Mouse (Mus musculus) stomach, postnatal 0 days (tissue): ENCODE results near the gene Acsm2. TPM values are rescaled to one million over a fixed set of nuclear protein-coding genes. Genes with fewer than 3 reads are reported as not detected.
"Not testable (repeated sequence)": the region's sequence is repeated elsewhere in the genome, so short reads cannot be mapped to it uniquely, and the experiment has no call there.

Source experiments
- ATAC-seq: fragments of 200-750 bp; cut with Nextera tagmentation; 2 replicates; pipeline ENCODE4 v1.8.0; 2017; ENCODE audit not compliant: low FRiP score, low TSS enrichment
- DNase-seq: peaks from one replicate; pipeline ENCODE4 v3.0.0-alpha.2; 2016; ENCODE audit warnings: low spot score
- H3K27ac ChIP-seq: fragments of 300-500 bp; sonication (generic); replicated peaks from 2 replicates; pipeline ENCODE4 v1.5.1; 2014; ENCODE audit warnings: mild to moderate bottlenecking, control low read depth
- H3K27me3 ChIP-seq: fragments of 300-500 bp; sonication (generic); 2 replicates; pipeline ENCODE4 v1.6.1; 2014; ENCODE audit warnings: low read length; ENCODE audit not compliant: control insufficient read depth, insufficient read depth
- H3K36me3 ChIP-seq: fragments of 300-500 bp; sonication (generic); 2 replicates; pipeline ENCODE4 v1.6.1; 2014; ENCODE audit warnings: low read length, mixed read lengths; ENCODE audit not compliant: control insufficient read depth, insufficient read depth
- H3K4me1 ChIP-seq: fragments of 300-500 bp; sonication (generic); replicated peaks from 2 replicates; pipeline ENCODE4 v1.6.1; 2014; ENCODE audit warnings: antibody characterized with exemption; ENCODE audit not compliant: control insufficient read depth, insufficient read depth
- H3K4me2 ChIP-seq: fragments of 300-500 bp; sonication (generic); replicated peaks from 2 replicates; pipeline ENCODE4 v1.6.1; 2014; ENCODE audit warnings: low read depth, mild to moderate bottlenecking, control low read depth, moderate library complexity
- H3K4me3 ChIP-seq: fragments of 300-500 bp; sonication (generic); 2 replicates; pipeline ENCODE4 v1.5.1; 2014; ENCODE audit warnings: low read depth, low read length, control low read depth
- H3K9ac ChIP-seq: fragments of 300-500 bp; sonication (generic); 2 replicates; pipeline ENCODE4 v1.6.1; 2014; ENCODE audit warnings: mild to moderate bottlenecking, low read length, control low read depth, mixed read lengths
- H3K9me3 ChIP-seq: fragments of 300-500 bp; sonication (generic); 2 replicates; pipeline ENCODE4 v1.6.1; 2016; ENCODE audit warnings: low read length; ENCODE audit not compliant: control insufficient read depth
- CTCF ChIP-seq: IDR thresholded peaks from 2 replicates; pipeline ENCODE4 v1.5.1; 2016; ENCODE audit warnings: antibody characterized with exemption, low read depth, mild to moderate bottlenecking, moderate library complexity
- EP300 ChIP-seq: optimal IDR thresholded peaks from 2 replicates; pipeline ENCODE3; 2016; ENCODE audit warnings: antibody characterized with exemption
- WGBS: fragments of 180-500 bp; shearing (Covaris S2); extraction: QIAGEN DNeasy Blood & Tissue Kit; methylation state at CpG from one replicate; pipeline ENCODE4 v1.1.7; 2014; 5-methylcytosine and 5-hydroxymethylcytosine counted together
- polyA plus RNA-seq: library from polyadenylated mRNA; unstranded; fragments of >200 nt; fragmentation: Nextera tagmentation; extraction: Ambion mirVana; gene quantifications from 2 replicates; pipeline ENCODE4 v1.2.1, GENCODE M21; 2015

Gene Acsm2
- polyA plus RNA-seq, 1 experiment from 2014 or later, result not detected

DNA sequence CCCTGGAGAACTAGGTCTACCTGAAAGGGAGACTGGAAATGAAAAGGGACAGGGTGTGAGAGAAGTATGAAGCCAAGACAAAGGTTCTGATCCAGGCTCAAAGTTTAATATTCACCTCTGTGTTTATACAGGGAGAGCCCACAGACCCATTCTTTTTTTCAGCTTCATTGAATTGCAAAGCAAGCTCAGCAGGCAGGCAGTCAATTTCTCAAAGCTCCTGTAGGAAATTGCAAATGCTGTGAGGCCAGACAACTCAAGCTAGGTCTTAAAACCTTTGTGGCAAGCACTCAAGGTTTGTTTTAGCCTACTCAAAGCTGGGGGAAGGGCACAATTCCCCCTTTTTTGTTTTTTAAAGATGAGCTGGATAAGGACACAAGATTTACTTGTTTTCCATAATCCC, 8.6 kb upstream of the Acsm2 start:
- H3K4me2 ChIP-seq, result no peak overlapping the region
- no peak overlapping the region for H3K4me3 ChIP-seq
- H3K36me3 ChIP-seq, result no peaks in the 10 kb centered on the region
- no peaks in the 10 kb centered on the region for H3K9me3 ChIP-seq
- H3K27ac ChIP-seq, result no peak overlapping the region
- H3K27me3 ChIP-seq, result no peaks in the 10 kb centered on the region
- H3K9ac ChIP-seq, result no peak overlapping the region
- no peak for DNase-seq
- TF ChIP-seq CTCF (no peak), EP300 (no peak)
- H3K4me1 ChIP-seq, result no peaks in the 10 kb centered on the region
- ATAC-seq, result no peak

DNA sequence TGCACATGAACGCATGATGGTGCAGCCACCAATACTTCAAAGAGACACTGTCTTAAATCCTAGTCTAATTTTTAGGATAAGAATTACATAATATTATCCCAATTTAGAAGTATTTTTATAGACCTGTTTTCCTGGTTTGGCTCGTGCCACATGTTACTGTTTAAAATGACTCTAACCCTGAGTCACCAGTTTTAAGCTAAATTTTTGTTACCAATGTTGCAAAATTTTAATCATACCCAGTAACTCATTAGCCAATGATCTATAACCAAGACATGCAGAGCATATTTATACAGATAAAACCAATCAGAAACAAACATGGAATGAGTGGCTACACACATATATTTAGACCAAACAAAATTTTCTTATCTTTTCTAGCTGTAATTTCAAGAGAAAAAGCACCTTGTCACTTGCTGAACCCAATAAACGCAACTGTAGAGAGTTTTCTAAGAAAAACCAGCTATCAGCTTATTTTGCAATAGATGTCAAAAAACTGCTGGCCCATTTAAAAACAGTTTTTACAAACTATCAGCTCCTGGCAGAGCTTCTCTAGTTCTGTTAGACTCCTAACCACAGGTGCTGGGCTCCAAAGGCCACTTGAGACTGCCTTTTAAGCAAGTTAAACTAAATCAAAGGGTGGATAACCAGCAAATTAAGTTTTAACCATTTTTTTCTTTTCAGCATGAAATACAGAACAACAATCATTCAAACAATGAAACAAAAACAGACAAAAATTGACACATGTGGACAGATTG, 3.5 kb upstream of the Acsm2 start:
- Histone ChIP-seq H3K4me2 (no peak overlapping the region), H3K9me3 (no peaks in the 10 kb centered on the region), H3K9ac (no peak overlapping the region), H3K27me3 (no peaks in the 10 kb centered on the region), H3K36me3 (no peaks in the 10 kb centered on the region), H3K4me3 (no peak overlapping the region), H3K4me1 (no peaks in the 10 kb centered on the region), H3K27ac (no peak overlapping the region)
- TF ChIP-seq CTCF, result no peak
- TF ChIP-seq EP300, result no peak
- WGBS, result 74% methylated on average over 3 of the region's 3 CpGs
- ATAC-seq, result no peak
- DNase-seq, result no peak

DNA sequence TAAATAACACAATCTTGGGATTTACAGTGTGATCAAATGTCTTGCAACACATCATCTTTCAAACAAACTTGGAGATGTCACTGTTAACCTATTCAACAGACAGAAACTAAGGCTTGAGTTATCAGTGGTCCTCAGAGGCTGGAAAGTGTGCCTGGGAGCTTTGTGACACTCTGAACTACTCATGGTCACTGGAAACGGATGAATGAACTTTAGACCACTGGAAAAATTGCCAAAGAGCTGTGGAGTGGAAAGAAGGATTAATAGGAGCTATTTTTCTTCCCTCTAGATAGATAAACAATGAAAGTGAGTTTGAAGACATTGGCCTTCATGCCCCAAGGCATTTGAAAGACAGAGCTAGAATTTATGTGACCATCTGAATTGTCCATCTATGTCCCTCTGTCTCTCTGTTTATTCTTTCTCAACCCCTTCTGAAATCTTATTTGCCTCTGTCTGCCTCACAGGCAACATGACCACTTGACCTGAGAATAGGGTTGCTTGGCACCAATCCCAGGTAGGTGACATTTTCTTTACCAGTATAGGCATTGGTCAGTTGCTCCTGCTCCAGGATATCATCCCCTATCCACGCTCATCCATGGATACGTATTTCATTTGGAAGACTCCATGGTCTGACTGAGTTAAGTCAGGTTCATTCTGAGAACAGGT, 5.8 kb downstream of the Acsm2 start:
- ATAC-seq, result no peak
- 65% methylated on average over 3 of the region's 3 CpGs for WGBS

DNA sequence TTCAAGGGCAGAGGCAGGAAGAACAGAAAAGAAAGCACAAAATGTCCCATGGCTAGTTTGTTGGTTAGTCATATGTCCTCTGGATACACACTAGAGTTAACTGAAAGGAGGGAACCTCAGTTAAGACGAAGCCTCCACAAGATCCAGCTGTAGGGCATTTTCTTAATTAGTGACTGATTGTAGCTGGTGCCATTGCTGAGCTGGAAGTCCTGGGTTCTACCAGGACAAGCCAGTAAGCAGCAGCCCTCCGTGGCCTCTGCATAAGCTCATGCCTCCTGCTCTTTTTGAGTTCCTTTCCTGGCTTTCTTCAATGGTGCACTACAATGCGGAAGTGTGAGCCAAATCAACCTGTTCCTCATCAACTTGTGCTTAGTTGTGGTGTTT, 6.3 kb downstream of the Acsm2 start:
- no peak overlapping the region for H3K4me3 ChIP-seq
- H3K4me2 ChIP-seq, result no peak overlapping the region
- H3K27ac ChIP-seq, result no peak overlapping the region
- no peaks in the 10 kb centered on the region for H3K27me3 ChIP-seq
- H3K36me3 ChIP-seq, result no peaks in the 10 kb centered on the region
- no peak for ATAC-seq
- DNase-seq, result no peak
- 84% methylated on average over 3 of the region's 3 CpGs for WGBS
- no peaks in the 10 kb centered on the region for H3K9me3 ChIP-seq
- H3K9ac ChIP-seq, result no peak overlapping the region
- TF ChIP-seq CTCF (no peak), EP300 (no peak)
- no peaks in the 10 kb centered on the region for H3K4me1 ChIP-seq

More for the DNA sequence above, 5.8 kb downstream of the Acsm2 start:
- TF ChIP-seq CTCF (no peak), EP300 (no peak)
- Histone ChIP-seq H3K9ac (no peak overlapping the region), H3K4me2 (no peak overlapping the region), H3K27me3 (no peaks in the 10 kb centered on the region), H3K9me3 (no peaks in the 10 kb centered on the region), H3K4me1 (no peaks in the 10 kb centered on the region), H3K27ac (no peak overlapping the region), H3K4me3 (no peak overlapping the region), H3K36me3 (no peaks in the 10 kb centered on the region)
- no peak for DNase-seq

DNA sequence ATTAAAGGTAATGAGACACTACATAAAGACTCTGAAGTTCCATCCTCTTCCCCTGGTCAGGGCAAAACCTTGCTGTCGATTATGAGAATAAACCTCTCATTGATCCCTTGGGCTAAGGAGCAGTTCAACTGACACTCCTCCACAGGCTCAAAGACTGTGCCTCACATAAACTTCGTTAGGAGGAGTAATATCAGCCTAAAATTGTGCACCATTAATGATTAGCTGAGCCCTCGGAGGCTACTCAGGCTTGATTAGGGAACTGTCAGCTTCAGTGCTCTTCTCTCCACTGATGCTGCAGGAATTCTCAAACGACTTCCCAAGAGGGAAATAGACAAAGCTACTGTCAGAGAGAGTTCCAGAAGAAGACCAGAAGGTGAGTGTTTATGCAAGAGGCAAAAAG, 7.3 kb downstream of the Acsm2 start:
- H3K4me2 ChIP-seq, result no peak overlapping the region
- H3K36me3 ChIP-seq, result no peaks in the 10 kb centered on the region
- no peaks in the 10 kb centered on the region for H3K9me3 ChIP-seq
- DNase-seq (no peak), ATAC-seq (no peak)
- H3K4me1 ChIP-seq, result no peaks in the 10 kb centered on the region
- H3K27ac ChIP-seq, result no peak overlapping the region
- no peak overlapping the region for H3K4me3 ChIP-seq
- no peak overlapping the region for H3K9ac ChIP-seq
- no peaks in the 10 kb centered on the region for H3K27me3 ChIP-seq
- TF ChIP-seq CTCF (no peak), EP300 (no peak)
- WGBS, result 59% methylated on average over 4 of the region's 4 CpGs

DNA sequence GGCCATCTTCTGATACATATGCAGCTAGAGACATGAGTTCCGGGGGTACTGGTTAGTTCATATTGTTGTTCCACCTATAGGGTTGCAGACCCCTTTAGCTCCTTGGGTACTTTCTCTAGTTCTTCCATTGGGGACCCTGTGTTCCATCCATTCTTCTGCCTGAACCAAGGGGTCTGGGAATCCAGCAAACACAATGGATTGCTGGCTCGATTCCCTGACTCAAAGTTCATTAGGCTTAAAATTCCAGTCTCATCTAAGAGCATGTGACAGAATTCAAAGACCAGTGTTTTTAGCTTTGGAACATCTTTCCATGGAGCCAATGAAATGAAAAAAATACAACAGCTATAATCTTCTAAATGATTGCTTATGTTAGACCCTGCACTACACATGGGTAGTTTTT, 8.3 kb downstream of the Acsm2 start:
- H3K4me2 ChIP-seq, DNase-seq, H3K9ac ChIP-seq, ATAC-seq, H3K4me3 ChIP-seq, H3K27ac ChIP-seq, H3K9me3 ChIP-seq, H3K27me3 ChIP-seq, H3K36me3 ChIP-seq, H3K4me1 ChIP-seq: not testable (repeated sequence)
- WGBS, result 84% methylated on average over 2 of the region's 2 CpGs
